Mouse (Mus musculus) forebrain, embryonic 12.5 days (tissue): ENCODE results near the gene S100a1. TPM values are rescaled to one million over a fixed set of nuclear protein-coding genes. Genes with fewer than 3 reads are reported as not detected.

Experiments
- polyA plus RNA-seq: library from polyadenylated mRNA; unstranded; fragments of >200 nt; fragmentation: Nextera tagmentation; extraction: Ambion mirVana; gene quantifications from 2 replicates; pipeline ENCODE4 v1.2.1, GENCODE M21; 2016

The S100a1 gene
- polyA plus RNA-seq, 1 experiment from 2014 or later, result 5.1 TPM

Other genes starting within 250 kb of the S100a1 start
- gene Dennd4b, start 249.2 kb downstream of the S100a1 start, polyA plus RNA-seq, result 6.0 and 7.9 TPM in 2 replicates
- 15.8 and 17.2 TPM in 2 replicates for gene Gatad2b, start 221.2 kb downstream of the S100a1 start, polyA plus RNA-seq
- gene Slc27a3, start 124.5 kb downstream of the S100a1 start, polyA plus RNA-seq, result 14.7 and 18.3 TPM in 2 replicates
- gene Ints3, start 80.8 kb downstream of the S100a1 start, polyA plus RNA-seq, result 42.8 and 45.1 TPM in 2 replicates
- 1.6 and 2.2 TPM in 2 replicates for gene Npr1, start 48.5 kb downstream of the S100a1 start, polyA plus RNA-seq
- gene Ilf2, start 38.3 kb downstream of the S100a1 start, polyA plus RNA-seq, result 351 and 352 TPM in 2 replicates
- gene Snapin, start 23.4 kb downstream of the S100a1 start, polyA plus RNA-seq, result 71.7 and 73.2 TPM in 2 replicates
- gene Chtop, start 4.9 kb downstream of the S100a1 start, polyA plus RNA-seq, result 228 and 238 TPM in 2 replicates
- 8.1 and 8.6 TPM in 2 replicates for gene S100a13, start within 50 bp of the S100a1 start, polyA plus RNA-seq
- 0.19 and 0.24 TPM in 2 replicates for gene S100a14, start 12.5 kb upstream of the S100a1 start, polyA plus RNA-seq
- 26.8 and 27.3 TPM in 2 replicates for gene S100a16, start 22.9 kb upstream of the S100a1 start, polyA plus RNA-seq
- gene S100a3, start 46.2 kb upstream of the S100a1 start, polyA plus RNA-seq, result not detected in 2 replicates
- not detected in 2 replicates for gene S100a2, start 75.9 kb upstream of the S100a1 start, polyA plus RNA-seq
- not detected in 2 replicates for gene Gm42674, start 87.5 kb upstream of the S100a1 start, polyA plus RNA-seq
- 1.6 and 1.7 TPM in 2 replicates for gene S100a4, start 89.4 kb upstream of the S100a1 start, polyA plus RNA-seq
- 0.56 TPM in 1 of 2 replicates, not detected in the other for gene S100a5, start 94.1 kb upstream of the S100a1 start, polyA plus RNA-seq
- gene S100a6, start 98.5 kb upstream of the S100a1 start, polyA plus RNA-seq, result 20.1 and 22.2 TPM in 2 replicates
- gene S100a7a, start 139.6 kb upstream of the S100a1 start, polyA plus RNA-seq, result not detected in 2 replicates
- gene S100a8, start 154.6 kb upstream of the S100a1 start, polyA plus RNA-seq, result 4.4 and 5.2 TPM in 2 replicates
- gene S100a9, start 181.3 kb upstream of the S100a1 start, polyA plus RNA-seq, result 2.6 and 3.8 TPM in 2 replicates
- gene Pglyrp4, start 212.5 kb upstream of the S100a1 start, polyA plus RNA-seq, result not detected in 2 replicates